Mouse (Mus musculus): ENCODE results near the gene Hoxc12. TPM values are rescaled to one million over a fixed set of nuclear protein-coding genes. Genes with fewer than 3 reads are reported as not detected.

Gene Hoxc12
- total RNA-seq, 2 experiments from 2014 or later = not detected

- DNase-seq (ENCODE audit: extremely low spot score in 1 of 2, low spot score in 1 of 2) = no peak
These were observed 1.7 kb upstream of the Hoxc12 start for GRCm38 (mm10) chr15:102934897-102935296.

GRCm38 (mm10) chr15:102937036-102937666, 594 bp downstream of the Hoxc12 start:
- no peak for DNase-seq (ENCODE audit: extremely low spot score in 1 of 2, low spot score in 1 of 2)

- DNase-seq (ENCODE audit: extremely low spot score in 1 of 2, low spot score in 1 of 2) = no peak
These were observed 2.9 kb downstream of the Hoxc12 start for GRCm38 (mm10) chr15:102939256-102940155.

GRCm38 (mm10) chr15:102942739-102943467, 6.3 kb downstream of the Hoxc12 start:
- no peak for DNase-seq (ENCODE audit: extremely low spot score in 1 of 2, low spot score in 1 of 2)

- no peak for DNase-seq (ENCODE audit: extremely low spot score in 1 of 2, low spot score in 1 of 2)
These were observed 6.9 kb downstream of the Hoxc12 start for GRCm38 (mm10) chr15:102943468-102943813.

GRCm38 (mm10) chr15:102945185-102946077, 8.9 kb downstream of the Hoxc12 start:
- no peak for DNase-seq (ENCODE audit: extremely low spot score in 1 of 2, low spot score in 1 of 2)

- DNase-seq (ENCODE audit: extremely low spot score in 1 of 2, low spot score in 1 of 2) = no peak
These were observed 10.7 kb downstream of the Hoxc12 start for GRCm38 (mm10) chr15:102947276-102947675.

GRCm38 (mm10) chr15:102948842-102949241, 12.3 kb downstream of the Hoxc12 start:
- no peak for DNase-seq (ENCODE audit: extremely low spot score in 1 of 2, low spot score in 1 of 2)

GRCm38 (mm10) chr15:102949696-102950095, 13.1 kb downstream of the Hoxc12 start:
- no peak for DNase-seq (ENCODE audit: extremely low spot score in 1 of 2, low spot score in 1 of 2)

GRCm38 (mm10) chr15:102950877-102951276, 14.3 kb downstream of the Hoxc12 start:
- DNase-seq (ENCODE audit: extremely low spot score in 1 of 2, low spot score in 1 of 2) = no peak

GRCm38 (mm10) chr15:102953561-102953960, 17.0 kb downstream of the Hoxc12 start:
- DNase-seq (ENCODE audit: extremely low spot score in 1 of 2, low spot score in 1 of 2) = no peak

- DNase-seq (ENCODE audit: extremely low spot score in 1 of 2, low spot score in 1 of 2) = no peak
These were observed 17.8 kb downstream of the Hoxc12 start, which contains the start of gene Hoxc11 for GRCm38 (mm10) chr15:102954192-102955006. Hoxc11 (plus strand) TSS chr15:102954427.

- no peak for DNase-seq (ENCODE audit: extremely low spot score in 1 of 2, low spot score in 1 of 2)
These were observed 18.4 kb downstream of the Hoxc12 start for GRCm38 (mm10) chr15:102955007-102955382.

- no peak for DNase-seq (ENCODE audit: extremely low spot score in 1 of 2, low spot score in 1 of 2)
These were observed 19.5 kb downstream of the Hoxc12 start for GRCm38 (mm10) chr15:102955833-102956640.

GRCm38 (mm10) chr15:102956906-102957305, 20.3 kb downstream of the Hoxc12 start:
- no peak for DNase-seq (ENCODE audit: extremely low spot score in 1 of 2, low spot score in 1 of 2)

GRCm38 (mm10) chr15:102959663-102960191, 23.2 kb downstream of the Hoxc12 start:
- DNase-seq (ENCODE audit: extremely low spot score in 1 of 2, low spot score in 1 of 2) = no peak

GRCm38 (mm10) chr15:102961728-102962127, 25.2 kb downstream of the Hoxc12 start:
- no peak for DNase-seq (ENCODE audit: extremely low spot score in 1 of 2, low spot score in 1 of 2)

GRCm38 (mm10) chr15:102962492-102962891, 25.9 kb downstream of the Hoxc12 start:
- no peak for DNase-seq (ENCODE audit: extremely low spot score in 1 of 2, low spot score in 1 of 2)

All from layer of hippocampus, postnatal 25 days (tissue).